Mouse (Mus musculus) retina, adult 2 months (tissue): ENCODE data around the gene Umodl1.

Source experiments
- DNase-seq: peaks from one replicate; pipeline ENCODE4 v3.0.0-alpha.2; 2012; ENCODE audit warnings: low read depth, low spot score

Gene Umodl1

DNA sequence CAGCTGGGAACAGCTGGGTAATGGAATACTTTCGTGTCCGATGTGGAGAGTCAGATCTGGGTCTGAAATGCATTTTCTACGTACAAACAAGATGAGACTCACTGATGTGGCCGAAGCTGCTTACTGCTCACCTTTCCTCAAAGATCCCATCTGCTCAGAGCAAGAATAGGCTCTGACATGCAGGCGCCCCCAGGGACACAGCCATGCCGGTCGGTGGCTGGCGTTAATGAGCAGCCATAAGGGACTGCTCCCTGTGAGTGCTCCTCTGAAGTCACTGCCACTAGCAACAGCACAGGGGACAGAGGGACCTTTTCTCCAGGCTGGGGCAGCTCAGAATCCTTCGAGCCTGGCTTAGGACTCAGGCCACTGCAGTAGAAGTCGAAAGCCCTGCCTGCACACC lies at the start of gene Umodl1:
TSS of gene Umodl1 (plus strand) at position 301 of the 400 bp plus-strand sequence.
- no peak for DNase-seq

DNA sequence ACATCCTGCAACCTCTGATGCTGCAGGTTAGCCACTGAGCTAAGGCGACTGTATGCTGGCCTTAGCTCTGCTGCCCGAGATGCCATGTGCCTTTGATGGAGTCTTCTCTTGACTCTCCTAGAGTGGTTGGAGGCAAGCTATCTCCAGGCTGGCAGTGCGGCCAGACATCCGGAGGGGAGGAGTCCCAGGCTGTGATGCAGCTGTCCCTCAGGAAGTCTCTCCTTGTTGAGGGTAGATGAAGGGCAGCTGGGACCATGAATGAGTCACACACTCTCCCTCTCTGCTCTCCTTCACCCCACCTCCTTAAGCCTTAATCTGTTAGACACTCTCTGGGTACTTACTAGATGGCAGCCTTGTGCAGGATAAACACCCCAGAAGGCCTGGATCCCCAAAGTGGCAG lies 46.9 kb upstream of the Umodl1 start:
- DNase-seq, result no peak

DNA sequence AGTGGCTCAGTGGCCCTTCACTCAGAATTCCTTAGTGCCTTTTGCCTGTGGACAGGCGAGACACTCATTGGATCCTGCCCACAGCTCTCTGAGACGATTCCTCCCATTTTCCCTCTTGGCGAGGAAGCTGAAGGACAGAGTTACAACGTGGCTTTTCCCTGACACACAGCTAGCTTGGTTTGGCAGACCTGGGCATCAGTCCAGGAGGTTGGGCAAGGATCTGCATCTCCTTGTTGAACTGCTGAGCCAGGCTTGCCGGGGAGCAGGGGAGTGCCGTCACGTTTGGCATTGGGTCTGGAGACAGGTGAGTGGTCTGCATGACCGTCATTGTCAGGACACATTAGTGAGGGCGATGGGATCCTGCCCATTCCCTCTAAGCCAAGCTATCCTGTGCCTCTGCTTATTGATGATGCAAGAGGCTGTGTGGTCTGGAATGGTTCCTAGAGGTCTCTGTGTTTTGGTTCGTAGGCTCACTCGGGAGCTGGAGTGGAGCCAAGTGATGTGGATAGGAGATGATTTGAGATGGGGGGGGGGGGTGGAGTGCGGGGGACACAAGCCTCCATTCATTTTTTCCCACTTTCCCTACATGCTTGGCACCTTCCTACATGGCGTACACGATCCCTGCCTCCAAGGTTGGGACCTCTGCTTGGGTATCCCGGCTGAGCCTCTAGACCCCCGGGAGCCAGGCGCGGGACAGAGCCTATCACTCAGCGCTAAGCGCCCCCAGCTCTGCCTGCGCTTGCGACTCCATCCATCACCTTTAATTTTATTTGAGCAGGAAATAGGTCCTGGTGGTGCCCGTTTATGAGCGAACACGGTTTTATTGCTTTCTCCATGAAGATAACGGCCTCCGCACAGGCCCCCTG lies 43.3 kb upstream of the Umodl1 start:
- no peak for DNase-seq

DNA sequence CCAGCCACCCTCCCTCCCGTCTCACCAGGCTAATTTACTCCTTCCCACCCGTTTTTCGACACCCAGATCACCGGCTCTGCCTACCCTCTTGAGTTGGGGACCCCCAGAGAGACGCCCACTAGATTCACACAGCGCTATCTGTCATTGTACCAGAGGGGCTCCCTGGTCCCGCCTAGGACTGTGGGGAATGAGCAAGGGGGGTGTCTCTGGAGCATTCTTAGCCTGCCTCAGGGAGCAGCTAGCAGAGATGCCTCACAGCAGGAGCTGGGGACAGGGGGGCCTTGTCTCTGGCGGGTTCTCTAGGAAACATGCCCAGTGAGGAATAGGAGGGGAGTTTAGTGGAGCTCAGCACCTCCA lies 42.7 kb upstream of the Umodl1 start:
- DNase-seq, result no peak

DNA sequence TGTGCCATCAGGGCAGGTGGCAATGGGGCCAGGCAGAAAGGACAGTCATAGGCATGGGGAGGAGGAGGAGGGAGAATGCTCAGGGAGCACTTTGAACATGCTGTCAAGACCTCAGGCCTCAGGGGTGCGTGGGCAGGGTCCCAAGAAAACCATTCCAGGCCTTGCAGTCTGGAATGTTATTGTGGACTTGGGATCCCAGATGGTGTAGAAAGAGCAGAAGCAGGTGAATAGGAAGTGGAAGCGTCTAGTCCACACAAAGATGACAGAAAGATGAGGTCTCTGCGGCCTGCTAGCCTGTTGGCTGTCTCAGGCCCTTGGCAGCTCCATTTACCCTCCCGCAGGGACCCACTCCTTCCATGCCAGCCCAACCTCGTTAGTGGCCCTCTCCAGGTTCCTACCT lies 41.9 kb upstream of the Umodl1 start:
- DNase-seq, result no peak

DNA sequence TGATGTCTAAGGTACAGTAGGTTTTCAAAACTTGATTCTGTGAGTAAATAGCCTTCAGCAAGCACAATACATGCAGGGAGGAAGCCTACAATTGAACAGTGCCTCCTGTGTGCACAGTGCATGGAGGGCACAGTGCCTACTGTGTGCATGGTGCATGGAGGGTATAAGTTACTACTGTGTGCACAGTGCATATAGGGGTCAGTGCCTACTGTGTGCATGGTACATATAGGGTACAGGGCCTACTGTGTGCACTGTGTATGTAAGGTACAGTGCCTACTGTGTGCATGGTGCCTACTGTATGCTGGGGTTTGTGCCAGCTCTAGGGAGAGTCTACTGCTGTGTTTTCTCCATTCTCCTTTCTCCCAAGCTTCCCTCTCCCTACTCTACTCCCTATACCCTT lies 40.2 kb upstream of the Umodl1 start:
- no peak for DNase-seq

DNA sequence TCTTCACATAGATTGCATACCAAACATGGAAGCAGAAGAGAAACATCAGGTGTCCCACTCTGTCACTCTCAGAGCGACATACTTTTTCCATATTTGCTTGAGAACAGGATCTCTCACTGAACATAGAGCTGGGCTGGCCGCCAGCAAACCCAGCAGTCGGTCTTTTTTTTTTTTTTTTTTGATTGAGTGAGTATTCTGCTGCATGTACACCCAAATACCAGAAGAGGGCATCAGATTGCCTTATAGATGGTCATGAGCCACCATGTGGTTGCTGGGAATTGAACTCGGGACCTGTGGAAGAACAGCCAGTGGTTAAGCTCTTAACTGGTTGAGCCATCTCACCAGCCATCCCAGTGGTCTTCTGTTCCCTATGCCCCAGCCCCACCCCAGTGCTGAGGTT lies 30.9 kb upstream of the Umodl1 start:
- no peak for DNase-seq

DNA sequence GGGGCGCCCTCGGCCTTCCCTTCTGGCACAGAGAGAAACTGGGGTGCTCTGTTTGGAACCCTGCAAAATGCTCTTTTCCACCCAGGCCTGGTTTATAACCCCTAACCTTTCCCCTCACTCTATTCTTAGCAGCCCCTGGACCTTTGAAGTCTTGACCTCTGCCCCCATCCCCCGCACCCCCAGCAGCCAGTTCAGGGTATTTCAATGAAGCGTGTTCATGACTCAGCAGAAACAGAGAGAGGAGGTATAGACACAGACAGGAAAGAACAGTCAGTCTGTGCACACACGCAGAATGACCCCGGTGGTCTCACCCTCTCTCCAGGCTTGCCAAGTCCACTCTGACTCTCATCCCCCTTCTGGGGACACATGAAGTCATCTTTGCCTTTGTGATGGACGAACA lies 23.6 kb upstream of the Umodl1 start:
- DNase-seq, result no peak

DNA sequence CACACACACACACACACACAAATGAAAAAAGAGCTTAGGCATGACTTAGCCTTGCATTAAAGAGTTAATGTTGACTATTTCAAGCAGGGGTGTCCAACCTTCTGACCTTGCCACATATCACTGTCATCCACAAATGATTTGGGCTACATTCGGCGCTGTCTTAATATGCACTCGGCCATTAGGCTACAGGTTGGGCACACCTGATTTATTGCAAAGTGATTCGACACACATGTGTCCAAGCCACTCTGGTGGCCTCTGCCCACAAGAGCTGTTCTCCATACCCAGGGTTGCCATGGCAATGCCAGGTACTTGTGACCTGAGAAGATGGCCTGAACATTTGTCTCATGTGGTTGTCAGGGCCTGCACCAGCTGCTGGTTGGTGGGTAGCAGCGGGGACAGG lies 21.6 kb upstream of the Umodl1 start:
- no peak for DNase-seq

DNA sequence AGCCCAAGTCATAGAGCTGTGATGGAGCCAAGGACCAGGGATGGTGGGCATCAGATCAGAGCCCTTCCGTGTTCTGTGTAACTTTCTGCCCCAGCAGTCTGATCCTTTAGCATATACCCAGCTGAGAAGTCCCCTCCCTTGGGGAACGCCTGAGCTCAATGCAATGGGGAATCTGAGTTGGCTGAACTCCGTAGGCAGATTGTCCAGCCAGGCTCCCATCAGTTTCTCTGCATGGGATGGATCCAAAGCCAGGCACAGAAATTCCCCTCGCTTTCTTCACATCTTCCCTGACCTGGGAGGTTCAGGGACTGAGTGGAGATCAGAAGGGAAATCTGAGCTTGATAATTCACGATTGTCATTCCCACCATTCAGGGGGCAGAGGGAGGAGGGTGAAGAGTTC lies 19.1 kb upstream of the Umodl1 start:
- DNase-seq, result no peak

DNA sequence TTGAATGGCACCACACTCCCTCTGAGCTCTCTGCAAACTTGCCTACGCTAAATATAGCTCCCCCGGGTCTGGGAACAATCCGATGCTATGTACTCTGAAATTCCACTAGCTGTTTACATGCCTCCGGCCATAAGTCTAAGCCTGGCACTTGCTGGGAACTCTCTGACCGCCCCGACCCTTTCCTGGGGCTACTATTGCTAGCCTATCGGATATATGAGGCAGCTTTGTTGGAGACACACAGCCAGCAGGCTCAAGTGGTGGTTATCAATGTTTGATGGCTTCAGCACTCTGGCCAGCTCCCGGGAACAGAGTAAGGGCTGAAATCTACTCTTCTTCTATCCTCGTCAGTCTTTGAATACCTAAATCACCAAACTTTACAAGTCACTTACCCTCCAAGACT lies 15.9 kb upstream of the Umodl1 start:
- no peak for DNase-seq

DNA sequence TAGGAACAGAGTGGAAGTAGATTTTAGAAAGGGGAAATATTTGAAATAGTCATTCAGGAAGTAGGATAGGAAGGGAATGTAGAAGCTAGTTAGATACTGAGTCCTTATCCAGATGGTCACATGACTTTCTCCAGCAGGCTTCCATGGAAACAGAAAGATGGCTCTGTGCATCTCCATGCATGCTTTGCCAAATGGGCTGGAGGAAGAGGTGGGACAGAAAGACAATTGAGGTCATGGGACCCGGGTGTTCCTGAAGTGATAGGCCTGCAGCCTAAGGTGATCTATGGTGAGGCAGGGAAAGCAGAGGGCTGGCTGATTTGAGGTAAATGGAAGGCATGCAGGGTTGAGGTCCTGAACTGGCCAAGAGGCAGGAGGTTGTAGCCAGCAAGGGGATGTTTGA lies 6.1 kb upstream of the Umodl1 start:
- no peak for DNase-seq

DNA sequence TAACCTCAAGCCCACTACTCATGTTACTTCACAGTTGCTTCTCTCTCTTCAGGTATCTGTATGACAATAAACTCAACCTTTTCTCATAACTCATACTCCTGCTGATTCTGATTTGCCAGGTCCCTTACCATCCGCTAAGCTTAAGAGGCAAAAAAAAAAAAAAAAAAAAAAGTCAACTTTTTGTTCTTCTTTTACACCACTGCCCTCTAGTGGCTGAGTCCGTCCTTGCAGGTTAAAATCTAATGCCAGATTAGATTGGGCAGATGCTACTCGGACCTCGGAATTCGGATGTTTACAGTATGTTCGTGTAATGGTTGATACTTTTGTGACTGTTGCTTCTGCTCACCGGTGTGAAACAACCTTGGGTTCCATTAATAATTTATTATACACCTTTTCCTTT lies 3.7 kb upstream of the Umodl1 start:
- peak; percentile 48 for DNase-seq

DNA sequence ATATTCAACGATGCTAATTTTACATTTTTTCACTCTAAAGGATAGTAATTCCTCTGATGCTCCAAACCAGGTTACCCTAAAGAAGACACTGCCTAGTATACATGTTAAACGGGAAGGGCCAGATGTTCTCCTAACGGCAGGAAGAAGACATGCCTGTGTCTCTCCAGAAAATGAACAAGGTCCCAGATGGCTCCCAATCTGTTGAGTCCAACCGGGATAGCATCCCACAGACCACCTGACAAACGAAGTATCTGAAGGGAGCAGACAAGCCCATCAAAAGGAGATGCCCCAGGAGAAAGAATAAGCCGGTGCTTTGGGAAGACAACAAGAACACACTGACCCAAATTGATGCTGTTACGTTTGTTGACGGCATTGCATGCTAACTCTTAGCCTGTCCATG lies 2.8 kb upstream of the Umodl1 start:
- DNase-seq, result no peak

DNA sequence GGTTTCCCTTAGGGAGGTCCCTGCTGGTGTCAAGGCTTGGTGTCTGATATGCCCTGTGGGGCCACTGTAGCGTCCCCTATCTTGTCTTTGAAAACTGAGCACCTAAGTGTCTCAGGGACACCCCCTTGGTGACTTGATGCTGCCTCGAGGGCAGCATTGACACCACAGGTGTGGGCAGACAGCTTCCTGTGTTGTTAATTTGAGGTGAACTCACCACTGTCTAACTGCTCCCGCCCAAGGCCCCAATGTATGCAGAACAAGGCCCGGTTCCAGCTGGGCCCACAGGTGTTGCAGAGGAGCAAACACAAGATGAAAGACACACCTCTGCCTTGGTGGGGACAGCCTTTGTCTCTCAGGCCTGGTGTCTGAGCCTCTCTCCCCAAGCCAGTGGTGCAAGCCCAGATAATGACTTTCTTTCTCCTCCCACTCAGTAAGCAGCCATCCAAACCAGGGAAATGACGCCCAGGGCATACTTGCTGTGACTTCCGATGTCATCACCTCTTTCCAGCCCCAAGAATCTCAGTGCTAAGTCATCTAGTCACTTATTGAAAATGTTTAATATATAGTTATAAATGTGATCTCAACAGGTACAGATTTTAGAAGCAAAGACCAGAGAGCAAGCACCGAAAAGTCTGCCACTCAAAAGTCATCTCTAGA lies 7.6 kb downstream of the Umodl1 start:
- DNase-seq, result no peak

DNA sequence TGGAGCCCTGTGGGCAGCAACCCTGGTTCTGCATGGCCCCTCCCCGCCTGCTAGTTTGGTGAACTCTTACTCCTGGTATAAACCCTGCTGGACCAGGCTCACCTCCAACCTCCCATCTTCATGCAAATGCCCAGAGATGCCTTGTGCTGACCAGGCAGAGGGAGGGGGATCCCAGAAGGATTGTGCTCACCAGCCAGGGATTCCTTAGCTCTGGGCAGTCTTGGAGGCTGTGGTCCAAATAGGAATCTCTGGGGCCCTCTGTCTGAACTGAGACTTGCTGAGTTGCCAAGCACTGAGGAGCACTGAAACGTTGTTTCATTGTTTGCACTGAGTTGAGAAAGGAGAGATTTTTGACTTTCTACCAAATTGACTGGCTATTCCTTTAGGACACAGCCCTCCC lies 8.4 kb downstream of the Umodl1 start:
- DNase-seq, result no peak

DNA sequence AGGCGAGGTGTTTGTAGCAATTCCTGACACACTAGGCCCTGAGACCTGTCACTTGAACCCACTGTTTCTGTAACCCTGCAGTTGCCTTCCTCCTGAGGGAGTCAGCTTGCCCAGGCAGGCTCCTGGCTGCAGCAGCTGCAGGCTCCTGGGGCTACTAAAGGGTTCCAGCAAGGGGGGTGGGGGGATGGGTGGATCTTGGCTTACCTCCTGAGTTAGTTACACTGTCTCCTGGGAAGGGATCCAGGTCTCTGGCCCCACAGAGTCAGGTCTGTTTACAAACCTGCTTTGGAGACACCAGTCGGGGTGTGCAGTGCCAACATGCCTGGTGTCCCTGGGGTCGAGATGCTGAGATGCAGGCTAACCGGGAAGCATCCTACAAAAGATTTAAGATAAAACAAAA lies 15.5 kb downstream of the Umodl1 start:
- no peak for DNase-seq

DNA sequence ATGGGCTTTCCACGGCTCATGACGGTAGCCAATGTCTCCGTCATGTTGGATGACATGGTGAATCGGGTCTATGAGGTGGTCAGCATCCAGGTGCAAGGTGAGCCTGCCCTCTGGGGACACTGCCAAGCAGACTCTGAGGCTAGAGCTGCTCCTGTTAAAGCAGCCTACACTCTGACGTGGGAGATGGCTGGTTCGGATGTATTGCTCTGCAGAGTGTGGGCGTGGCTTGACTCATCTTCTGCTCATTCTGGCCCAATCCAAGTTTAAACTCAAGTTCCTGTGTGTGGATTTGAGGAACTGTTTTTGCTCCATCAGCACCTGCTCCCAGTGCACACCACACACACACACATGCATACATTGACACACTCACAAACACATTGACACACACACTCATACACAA lies 17.4 kb downstream of the Umodl1 start:
- no peak for DNase-seq

DNA sequence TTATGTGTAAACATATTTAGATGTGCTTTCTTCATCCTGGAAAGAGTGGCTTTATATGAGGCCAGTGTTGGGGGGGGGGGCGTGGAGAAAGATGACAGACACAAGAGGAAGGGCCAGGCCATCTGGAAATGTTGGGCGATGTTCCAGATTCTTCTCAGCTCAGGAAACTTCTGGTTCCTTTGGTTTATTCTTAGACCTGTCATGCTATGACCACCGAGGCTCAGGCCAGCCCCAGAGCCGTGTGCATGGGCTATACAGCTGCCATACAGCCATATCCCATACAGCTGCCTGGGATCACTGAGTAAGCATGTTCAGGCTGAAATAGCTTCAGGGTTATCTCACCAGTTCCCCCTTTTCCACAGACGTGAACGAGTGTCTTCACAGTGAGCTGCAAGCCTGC lies 18.9 kb downstream of the Umodl1 start:
- no peak for DNase-seq

DNA sequence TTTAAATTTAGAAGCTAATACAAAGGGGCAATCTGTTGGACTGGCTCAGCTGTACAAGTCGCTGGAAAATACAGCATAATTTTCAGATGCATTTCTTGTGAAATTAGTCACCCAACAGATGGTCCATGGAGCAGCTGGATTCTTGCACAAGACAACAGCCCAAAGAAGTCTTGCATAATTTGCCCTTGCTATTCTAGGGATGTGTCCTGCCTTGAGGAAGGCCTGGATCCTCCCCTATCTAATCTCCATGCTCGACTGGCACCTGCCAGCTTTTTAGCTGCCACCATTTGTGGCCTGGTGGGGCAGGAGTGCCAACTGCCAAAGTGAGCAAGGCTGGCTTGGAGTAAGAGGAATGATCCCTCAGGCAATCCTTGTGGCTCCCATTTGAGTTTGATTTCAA lies 22.9 kb downstream of the Umodl1 start:
- DNase-seq, result no peak

DNA sequence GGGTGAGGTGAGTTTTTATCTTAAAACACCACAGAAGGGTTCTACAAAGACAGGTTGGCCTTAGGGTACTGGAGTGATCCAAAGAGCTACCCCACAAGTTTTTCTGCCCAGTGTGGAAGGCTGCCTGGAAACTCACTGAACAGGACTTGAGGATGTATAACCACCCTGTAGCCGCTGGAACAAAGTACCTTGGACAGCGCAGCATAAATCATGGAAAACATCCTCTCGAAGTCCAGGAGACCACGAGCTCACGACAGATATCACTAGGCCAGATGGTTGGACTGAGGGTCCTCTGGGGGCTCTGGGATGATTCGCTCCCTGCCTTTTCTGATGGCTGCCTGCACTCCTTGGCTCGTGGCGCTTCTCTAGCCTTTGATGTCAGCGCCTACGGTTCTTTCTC lies 24.1 kb downstream of the Umodl1 start:
- no peak for DNase-seq

DNA sequence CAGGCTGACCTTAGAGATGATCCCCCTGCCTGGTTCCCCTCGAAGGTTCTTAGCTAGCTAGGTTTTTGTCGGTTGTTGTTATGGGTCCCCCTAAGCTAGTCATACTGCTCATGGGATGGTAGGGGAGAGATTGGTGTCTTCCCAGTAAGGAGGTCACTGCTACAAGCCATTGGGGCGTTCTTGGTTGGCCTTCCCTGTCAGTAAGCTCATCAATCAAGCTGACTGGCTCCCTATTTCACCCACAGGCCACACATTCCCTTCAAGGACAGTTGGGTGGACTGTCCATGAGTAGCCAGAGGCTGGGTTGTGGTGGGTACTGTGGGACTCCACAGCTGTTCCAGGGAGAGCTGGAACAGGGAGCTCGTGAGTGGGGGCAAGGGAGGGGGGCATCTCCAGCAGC lies 29.1 kb downstream of the Umodl1 start:
- no peak for DNase-seq

DNA sequence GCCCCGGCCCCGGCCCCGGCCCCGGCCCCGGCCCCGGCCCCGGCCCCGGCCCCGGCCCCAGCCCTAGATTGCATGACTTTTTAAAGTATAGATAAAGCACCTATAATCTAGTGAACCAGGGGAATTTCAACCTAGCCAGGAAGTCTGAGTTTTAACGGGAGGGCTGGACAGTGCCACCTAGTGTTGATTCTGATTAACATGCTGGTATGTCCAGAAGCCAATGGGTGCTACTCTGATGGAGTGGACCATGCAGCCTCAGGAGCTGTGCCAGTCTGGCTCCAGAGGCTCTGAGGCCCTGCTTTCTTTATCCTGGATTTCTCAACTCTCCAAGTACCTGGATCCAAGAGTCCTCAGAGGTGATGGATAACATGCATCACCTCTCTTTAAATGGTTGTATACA lies 35.8 kb downstream of the Umodl1 start:
- DNase-seq, result no peak

DNA sequence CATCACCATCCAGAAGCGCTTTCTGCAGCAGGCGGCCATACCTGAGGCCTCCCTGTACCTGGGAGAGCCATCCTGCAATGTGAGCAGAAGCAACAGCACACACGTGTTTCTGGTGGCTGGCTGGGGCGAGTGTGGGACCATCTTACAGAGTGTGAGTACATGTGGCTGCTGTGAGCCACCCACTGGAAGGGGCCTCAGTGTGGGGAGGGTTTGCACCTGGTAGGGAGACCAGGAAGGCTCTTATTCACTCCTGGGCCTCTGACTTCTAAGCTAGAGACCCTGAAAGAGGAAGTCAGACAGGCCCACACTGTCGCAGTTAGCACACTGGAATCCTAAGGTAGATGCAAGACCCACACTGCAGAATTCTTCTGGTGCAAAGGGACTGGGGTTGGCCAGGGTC lies 41.9 kb downstream of the Umodl1 start:
- no peak for DNase-seq
